Mouse (Mus musculus) hematopoietic stem cell, adult 5-6 weeks (primary cell): ENCODE results near the gene Sik2. TPM values are rescaled to one million over a fixed set of nuclear protein-coding genes. Genes with fewer than 3 reads are reported as not detected.

Source experiments
- ATAC-seq, 2 experiments: fragments of 125-278 bp in 1 of 2; replicated peaks in 1 of 2; 2 replicates each; pipeline ENCODE4 v1.8.0; 2016 to 2017; ENCODE audit warnings: inconsistent platforms in 2 of 2, mild to moderate bottlenecking in 2 of 2, moderate number of reproducible peaks in 2 of 2, low read depth in 1 of 2, moderate TSS enrichment in 1 of 2; ENCODE audit not compliant: low FRiP score in 2 of 2, poor library complexity in 2 of 2, severe bottlenecking in 2 of 2, insufficient read depth in 1 of 2, low TSS enrichment in 1 of 2
- total RNA-seq: library from RNA; stranded (forward); fragments of 172-1452, 232-1000 nt; gene quantifications from 2 replicates; pipeline ENCODE4 v1.2.3, GENCODE M21; 2017

Gene Sik2
- total RNA-seq, 1 experiment from 2014 or later = 20.9 TPM

DNA sequence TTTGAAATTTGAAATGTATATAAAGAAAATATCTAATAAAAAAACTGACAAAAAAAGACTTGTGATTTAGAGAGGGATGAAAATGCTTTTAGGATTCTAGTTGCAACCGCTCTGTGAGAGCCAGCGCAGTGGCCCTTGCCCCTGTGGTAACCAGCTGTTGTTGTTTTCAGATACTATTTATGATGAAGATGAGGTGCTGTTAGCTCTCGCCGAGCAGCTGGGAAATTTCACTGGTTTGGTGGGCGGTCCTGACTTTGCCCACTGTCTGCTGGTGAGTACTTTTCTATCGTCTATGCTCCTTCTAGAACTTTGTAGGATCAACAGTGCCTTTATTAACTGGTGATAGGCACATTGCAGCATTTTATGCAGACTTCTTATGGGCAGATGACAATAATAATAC is 150.2 kb downstream of the Sik2 start:
- no peak for ATAC-seq

DNA sequence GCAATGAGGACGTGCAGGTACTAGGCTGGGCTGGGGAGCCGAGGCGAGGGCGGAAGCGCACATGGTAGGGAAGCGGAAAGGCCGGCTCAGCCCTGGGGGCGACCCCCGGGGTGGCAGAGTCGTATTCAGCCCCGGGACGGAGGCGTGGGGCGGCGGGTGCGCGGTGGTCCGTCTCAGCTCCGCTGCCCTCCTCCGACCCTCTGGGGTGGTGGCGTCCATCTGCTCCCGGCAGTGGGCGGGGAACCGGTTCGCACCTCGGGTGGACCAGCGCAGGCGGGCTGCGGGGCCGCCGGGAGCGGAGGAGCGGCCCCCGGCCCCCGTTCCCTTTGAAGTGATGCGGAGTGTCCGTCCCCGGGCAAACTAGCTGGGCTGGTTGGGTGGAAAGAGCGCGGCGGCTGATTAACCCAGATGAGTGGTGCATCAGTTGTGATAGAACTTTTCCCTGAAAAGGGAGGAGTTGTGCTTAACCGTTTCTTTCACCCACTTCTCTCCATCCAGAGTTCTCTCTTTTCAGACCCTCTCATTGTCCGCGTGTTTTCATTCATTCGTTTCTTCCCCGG is 151.7 kb downstream of the Sik2 start:
- no peak; a peak in 1 of 4 replicates for ATAC-seq

DNA sequence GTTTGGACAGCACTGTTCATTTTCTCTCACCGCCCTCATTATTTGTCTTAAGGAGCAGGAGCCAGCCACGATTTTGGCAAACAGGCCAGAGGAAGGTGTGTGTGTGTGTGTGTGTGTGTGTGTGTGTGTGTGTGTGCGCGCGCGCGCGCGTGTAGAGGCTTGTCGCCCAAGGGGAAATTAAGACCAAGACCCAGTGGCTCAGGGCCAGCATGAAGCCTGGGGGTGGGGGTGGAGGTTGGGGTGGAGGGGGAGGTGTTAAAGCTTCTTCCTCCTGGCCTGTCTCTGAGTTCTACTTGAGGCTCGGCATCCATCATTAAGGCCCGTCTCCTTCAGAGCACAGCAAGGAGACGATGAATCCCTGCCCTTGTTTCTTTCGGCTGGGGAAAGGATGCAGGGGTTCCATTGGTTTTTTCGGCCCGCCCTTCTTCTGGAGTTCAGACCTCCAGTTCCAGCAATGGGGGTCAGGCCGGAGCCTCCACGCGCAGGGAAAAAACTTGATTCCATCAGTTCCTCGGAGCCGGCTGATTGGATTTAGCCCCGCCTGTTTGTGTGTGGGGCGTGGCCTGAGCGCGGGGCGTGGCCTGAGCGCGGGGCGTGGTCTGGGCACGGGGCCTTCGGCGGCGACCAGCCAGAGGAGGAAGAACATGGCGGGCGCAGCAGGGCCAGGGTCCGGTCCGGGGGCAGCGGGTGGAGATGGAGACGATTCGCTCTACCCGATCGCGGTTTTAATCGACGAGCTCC is 152.4 kb downstream of the Sik2 start:
- peak; percentile 61 to 89 for ATAC-seq

DNA sequence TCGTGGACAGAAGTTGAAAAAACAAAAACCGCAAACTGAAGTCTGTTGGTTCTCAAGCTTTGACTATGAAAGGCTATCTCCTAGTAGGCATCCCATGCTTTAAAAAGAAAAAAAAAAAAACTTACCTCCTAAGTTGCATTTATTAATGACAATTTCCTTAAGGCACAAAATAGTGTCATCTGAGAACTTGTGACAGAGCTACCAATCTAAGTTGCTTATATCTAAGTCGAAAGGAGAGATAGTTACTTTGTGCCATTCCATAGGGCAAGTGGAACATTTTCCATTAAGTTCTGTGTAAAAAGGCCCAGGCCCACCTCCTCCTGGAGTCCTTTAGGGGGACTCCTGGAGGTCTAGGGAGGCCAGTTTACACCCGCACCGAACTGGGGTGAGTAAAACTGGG is 153.1 kb downstream of the Sik2 start:
- no peak for ATAC-seq

DNA sequence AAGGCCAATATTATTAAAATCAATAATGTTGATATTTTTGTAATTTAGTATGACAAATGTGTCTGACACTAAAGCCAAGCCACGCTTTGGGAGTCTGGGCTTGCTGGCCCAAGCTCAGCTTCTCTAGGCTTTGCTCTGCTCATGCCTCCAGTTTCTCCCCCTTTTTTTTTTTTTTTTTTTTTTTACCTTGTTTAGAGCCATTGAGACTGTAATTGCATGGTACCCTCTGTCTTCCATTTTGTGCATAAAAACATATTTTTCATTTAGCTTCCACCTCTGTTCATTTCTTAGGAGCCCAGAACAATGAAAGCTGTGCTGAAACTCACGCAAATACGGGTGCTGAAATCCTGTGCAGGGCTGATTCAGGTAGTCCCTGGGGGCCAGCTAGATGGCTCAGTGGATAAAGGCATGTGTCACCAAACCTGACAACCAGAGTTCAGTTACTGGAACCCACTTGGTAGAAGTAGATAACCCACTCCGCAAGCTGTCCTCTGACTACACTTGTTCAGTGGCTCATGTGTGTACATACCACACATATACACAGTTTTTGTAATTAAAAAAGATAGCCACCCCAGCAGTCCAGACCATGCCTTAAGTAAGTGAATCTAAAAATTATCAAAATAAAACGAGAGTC is 153.6 kb downstream of the Sik2 start:
- no peak for ATAC-seq

DNA sequence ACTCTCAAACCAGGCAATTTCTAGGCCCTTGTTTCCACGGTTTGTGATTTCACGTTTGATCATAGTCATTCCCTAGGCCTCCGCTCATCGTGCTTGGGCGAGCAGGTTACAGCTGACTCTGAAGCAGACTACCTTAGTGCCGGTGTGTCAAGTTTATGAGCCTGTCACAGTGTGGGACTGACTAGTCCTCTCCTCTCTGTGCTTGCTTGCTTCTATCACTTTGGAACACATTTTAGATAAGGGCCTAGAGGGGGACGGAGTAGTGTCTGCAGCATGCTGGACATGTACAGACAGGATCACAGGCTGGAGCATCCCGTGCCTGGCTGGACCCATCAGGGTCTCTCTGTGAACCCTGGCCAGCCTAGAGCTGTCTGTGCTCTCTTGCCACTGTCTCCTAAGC is 154.5 kb downstream of the Sik2 start:
- ATAC-seq = no peak

DNA sequence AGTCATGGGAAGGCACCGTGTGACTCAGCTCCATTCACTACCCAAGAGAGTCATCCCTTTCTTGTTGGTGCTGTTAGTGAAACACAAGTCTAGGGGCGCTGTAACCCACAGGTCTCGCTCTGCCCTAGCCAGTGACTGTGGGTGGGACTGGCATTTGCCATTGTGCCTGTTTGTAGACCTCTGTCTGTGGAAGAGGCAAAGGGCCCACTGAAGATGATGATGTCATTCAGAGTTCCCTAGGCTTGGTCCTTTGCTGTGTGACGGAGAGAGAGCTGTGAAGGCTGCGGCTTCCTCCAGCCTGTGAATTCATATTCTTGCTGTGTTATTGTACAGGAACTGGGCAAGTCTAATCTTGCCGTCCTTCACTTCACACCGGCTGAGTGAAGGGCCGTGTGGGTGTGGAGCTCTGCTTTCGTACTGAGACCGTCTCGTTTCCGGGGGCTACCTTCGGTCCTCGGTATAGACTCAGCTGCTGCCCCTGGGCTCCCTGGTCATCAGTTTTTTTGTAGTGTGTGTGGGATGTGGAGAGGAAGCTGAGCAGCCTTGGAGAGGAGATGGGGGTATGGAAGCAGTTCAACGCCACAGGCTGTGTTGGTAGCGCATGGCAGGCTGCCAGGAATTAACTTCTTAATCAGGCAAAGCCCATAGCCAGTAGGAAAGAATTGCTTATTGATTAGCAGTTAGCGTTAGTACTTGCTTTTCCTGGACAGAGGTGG is 156.1 kb downstream of the Sik2 start:
- ATAC-seq = peak; percentile 20 to 23; a peak in 3 of 4 replicates

DNA sequence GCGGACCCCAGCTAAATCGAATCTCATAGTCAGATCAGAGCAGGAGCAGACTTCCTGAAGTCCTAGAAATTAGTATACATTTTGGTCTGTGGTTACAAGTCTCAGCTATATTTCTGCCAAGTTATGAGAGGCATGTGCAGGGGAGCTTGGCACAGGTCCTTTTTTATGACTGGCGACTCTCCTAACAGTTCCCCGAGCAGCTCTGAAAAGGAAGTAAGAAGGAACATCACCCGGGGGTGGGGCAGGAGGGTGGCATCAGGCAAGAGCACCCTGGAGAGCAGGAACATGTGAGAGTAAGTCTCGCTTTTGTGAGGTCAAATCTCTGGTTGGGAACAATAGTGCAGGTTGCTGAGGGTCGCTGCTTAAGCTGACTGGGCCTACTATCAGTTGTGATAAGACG is 158.2 kb downstream of the Sik2 start:
- peak; percentile 43 to 47; a peak in 2 of 4 replicates for ATAC-seq

DNA sequence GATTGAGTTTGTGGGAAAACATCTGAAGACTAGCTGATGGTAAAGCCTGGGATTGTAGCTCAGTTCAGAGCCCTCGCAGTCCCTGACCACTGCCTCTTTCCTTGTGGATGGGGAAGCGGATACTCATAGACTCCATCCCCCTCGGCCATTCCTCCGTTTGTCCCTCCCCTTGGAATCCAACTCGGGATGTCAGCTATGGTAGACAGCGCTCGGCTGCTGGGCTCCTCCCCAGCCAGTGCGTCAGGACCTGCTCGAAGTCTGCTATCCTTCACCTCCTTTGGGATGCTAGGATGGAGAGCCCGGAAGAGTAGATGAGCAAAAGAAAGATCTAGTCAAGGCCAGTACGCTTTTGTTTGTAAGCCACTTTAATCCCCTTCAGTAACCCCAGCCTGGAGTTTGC is 158.6 kb downstream of the Sik2 start:
- no peak for ATAC-seq

DNA sequence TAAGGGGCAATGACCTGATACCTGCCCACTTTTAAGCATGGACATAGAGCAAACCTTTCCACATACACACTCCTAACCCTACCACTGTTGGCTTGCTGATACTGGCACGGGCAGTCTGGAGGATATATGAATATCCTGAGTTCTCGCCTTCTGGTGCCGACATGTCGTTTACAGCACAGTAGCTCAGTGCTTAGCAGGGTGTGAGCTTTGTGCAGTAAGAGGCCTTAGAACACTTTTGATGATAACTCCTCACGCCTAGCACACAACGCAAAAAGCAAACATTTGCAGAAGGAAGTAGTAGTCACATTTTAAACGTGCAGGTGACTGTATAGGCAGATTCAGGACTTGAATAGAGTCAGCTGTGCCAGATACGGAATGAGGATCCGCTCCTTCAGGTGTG is 159.1 kb downstream of the Sik2 start:
- ATAC-seq = no peak

DNA sequence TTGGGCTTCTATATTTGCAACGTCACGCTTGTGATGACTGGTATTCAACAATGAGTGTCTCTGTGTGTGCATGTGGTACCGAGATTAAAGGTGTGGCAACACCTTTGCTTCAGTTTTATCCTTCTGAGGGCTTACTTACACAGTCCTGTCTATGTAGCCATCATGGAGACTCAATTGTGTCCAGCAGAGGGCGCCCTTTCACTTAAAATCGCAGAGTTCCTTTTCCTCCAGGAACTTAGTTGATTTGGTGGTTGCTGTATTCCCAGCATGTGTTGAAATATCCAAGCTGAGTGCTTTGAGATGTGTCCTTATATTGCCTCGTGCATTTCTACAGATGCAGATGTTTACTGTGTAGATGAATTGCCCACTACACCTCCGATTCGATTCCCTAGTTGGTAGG is 159.6 kb downstream of the Sik2 start:
- ATAC-seq = peak; percentile 20 to 33; a peak in 1 of 4 replicates

DNA sequence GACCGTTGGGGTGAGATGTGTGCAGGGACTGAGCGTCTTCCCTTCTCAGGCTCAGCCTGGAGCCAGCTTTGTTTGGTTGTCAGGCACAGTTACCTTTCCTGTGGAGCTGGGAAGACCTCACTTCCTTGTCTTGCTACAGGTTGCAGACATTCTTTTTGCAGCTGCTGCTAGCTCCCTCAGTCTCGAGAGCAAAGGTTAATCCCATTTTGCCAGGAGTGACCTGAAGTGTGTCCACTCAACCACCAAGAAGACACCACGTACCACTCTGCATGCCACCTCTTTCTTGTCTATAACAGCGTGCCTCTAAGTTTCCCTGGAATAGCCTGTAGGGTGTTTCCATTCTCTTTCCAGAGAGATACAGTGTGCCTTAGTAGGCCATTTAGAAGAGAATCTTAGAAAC is 160.1 kb downstream of the Sik2 start:
- ATAC-seq = no peak

DNA sequence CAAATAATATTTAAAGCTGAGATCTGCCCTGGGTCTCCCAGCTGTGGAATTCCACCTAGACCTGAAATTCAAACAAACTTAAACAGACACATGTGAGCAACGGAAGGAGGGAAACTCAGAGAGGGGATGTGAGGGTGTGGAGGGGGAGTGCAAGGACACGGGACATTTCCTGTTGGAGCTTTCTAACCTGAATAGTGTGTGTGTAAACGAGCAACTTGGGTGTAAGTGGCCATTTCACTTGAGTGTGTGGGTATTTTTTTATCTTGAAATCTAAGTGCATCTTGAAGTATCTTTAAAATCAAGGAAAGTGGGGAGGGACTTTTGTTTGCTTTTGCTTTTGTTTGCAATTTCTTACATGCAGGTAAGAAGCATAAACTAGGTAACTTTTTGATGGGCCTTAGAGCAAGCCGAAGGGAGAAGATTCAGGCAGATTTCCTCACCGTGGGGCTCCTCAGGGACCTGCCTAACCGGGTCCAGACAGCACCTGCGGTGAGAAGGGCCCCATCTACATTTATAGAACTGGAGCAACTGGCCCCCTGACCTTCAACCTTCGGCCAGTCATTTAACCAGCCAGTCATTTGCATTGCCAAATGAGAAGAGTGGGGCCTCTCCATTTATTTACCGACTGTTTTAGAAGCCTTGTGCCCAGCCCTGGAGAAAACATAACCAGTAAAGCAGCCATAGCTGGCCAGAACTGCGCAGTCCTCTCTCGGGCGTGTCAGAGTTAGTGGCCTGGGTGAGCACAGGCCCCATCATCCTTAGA is 161.1 kb downstream of the Sik2 start:
- no peak for ATAC-seq

DNA sequence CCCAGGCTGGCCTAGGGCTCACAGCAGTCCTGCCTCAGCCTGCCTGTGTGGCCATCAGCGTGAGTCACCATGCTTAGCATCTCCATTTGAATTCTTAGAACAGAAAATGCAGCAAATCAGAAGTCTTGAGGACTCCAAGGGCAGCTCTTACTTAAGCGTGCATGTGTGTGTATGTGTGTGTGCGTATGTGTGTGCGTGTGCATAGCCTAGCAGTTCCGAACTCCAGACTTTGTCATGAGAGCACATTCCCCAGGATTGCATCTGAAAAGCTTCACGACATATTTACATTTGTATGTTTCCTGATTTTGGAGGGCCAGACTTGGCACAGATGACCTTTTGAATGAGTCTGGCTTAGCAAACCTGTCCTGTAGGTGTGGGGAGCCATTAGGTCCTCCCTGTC is 161.7 kb downstream of the Sik2 start:
- no peak for ATAC-seq

DNA sequence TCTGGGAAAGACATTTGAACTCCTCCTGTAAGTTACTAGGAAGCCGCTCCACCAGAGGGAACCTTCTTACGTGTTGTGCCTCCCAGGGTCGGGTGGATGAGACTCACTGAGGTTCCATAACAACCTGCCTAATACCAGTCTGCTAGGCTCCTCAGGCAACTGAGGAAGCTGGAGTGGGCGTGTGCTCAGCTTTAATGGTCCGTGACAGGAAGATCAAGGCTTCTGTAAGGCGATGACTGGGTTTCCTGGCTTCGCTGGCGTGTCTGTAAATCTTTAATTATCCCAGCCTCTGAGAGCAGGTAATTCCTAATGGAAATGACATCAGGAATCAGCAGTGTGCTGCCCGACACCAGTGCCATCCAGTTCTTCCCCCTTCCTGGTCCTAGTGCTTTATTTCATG is 163.3 kb downstream of the Sik2 start:
- no peak for ATAC-seq

DNA sequence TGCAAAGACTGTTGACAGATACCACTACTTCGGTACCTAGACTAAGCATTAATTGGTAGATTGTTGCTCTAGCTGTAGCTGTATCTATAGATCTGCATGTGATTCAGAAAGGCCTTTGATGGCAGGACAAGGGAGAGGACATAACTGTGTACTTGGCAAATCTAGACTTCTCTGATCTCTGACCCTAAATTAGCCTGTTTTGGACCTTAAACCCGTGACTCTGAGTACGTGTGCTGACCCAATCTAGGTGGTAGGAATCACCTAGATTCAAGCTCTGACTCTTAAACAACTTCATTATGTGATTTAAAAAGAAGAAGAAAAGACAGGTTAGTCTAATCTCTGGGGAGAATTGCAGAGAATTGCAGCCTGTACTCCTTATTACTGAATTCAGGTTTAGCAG is 163.8 kb downstream of the Sik2 start, which contains the start of gene Ppp2r1b:
Ppp2r1b (plus strand) TSS at position 221 of the 400 bp plus-strand sequence.
- ATAC-seq = no peak
